Mouse (Mus musculus) lung, embryonic 14.5 days (tissue): ENCODE measurements around the gene Gm20906. TPM values are rescaled to one million over a fixed set of nuclear protein-coding genes. Genes with fewer than 3 reads are reported as not detected.
"Not testable (repeated sequence)": the region's sequence is repeated elsewhere in the genome, so short reads cannot be mapped to it uniquely, and the experiment has no call there.

ENCODE experiments used
- ATAC-seq: fragments of 200-750 bp; cut with Nextera tagmentation; 2 replicates; pipeline ENCODE4 v1.8.0; 2017; ENCODE audit warnings: mild to moderate bottlenecking, moderate TSS enrichment, moderate library complexity; ENCODE audit not compliant: insufficient read depth
- DNase-seq: peaks from one replicate; pipeline ENCODE4 v3.0.0-alpha.2; 2015
- H3K27ac ChIP-seq: fragments of 300-500 bp; sonication (generic); 2 replicates; pipeline ENCODE4 v1.5.1; 2014; ENCODE audit warnings: low read depth, mild to moderate bottlenecking, moderate library complexity
- H3K27me3 ChIP-seq: fragments of 300-500 bp; sonication (generic); 2 replicates; pipeline ENCODE4 v1.6.1; 2014; ENCODE audit warnings: low read length, control low read depth; ENCODE audit not compliant: insufficient read depth
- H3K36me3 ChIP-seq: fragments of 300-500 bp; sonication (generic); 2 replicates; pipeline ENCODE4 v1.6.1; 2014; ENCODE audit warnings: control low read depth; ENCODE audit not compliant: insufficient read depth
- H3K4me1 ChIP-seq: fragments of 300-500 bp; sonication (generic); 2 replicates; pipeline ENCODE4 v1.6.1; 2014; ENCODE audit warnings: antibody characterized with exemption, control low read depth; ENCODE audit not compliant: insufficient read depth
- H3K4me2 ChIP-seq: fragments of 300-500 bp; sonication (generic); 2 replicates; pipeline ENCODE4 v1.6.1; 2014; ENCODE audit warnings: mild to moderate bottlenecking
- H3K4me3 ChIP-seq: fragments of 300-500 bp; sonication (generic); 2 replicates; pipeline ENCODE4 v1.5.1; 2014; ENCODE audit warnings: low read depth, low read length
- H3K9ac ChIP-seq: fragments of 300-500 bp; sonication (generic); 2 replicates; pipeline ENCODE4 v1.6.1; 2014
- H3K9me3 ChIP-seq: fragments of 300-500 bp; sonication (generic); 2 replicates; pipeline ENCODE4 v1.6.1; 2016; ENCODE audit warnings: low read depth, low read length, control low read depth
- WGBS: fragments of 180-500 bp; shearing (Covaris S2); extraction: QIAGEN DNeasy Blood & Tissue Kit; methylation state at CpG from one replicate; pipeline ENCODE4 v1.1.7; 2014; 5-methylcytosine and 5-hydroxymethylcytosine counted together
- polyA plus RNA-seq: library from polyadenylated mRNA; unstranded; fragments of >200 nt; fragmentation: Nextera tagmentation; extraction: Ambion mirVana; gene quantifications from 2 replicates; pipeline ENCODE4 v1.2.1, GENCODE M21; 2014

Gene Gm20906
- not detected in 2 replicates for polyA plus RNA-seq

DNA sequence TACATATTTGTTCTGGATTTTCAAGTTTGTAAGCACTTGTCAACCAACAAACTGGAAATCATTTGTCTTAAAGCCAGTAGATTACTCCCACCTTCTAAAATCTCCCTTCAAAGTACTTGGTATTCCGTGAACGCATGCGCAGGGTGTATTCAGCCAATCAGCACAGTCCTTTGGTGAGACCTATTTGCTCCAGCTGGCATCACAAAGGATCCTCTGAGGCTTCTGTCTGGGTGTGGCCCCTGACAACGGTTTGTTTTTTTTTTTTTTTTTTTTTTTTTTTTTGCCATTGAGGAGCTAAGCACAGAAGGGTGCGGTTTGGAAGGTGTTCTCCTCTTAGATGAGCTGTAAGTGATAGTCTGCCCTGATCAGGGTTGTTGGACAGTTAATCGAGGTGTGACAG is at the start of gene Gm20906:
TSS of gene Gm20906 (plus strand) at position 301 of the 400 bp plus-strand sequence.
- H3K9ac ChIP-seq, H3K4me3 ChIP-seq, H3K4me1 ChIP-seq, ATAC-seq, H3K9me3 ChIP-seq, H3K36me3 ChIP-seq, DNase-seq, H3K27me3 ChIP-seq, H3K4me2 ChIP-seq, H3K27ac ChIP-seq: not testable (repeated sequence)
- WGBS = no CpG with 5 or more reads among the region's 6 CpGs
